Mouse (Mus musculus) midbrain, embryonic 15.5 days (tissue): ENCODE results near the gene Rdh5. TPM values are rescaled to one million over a fixed set of nuclear protein-coding genes. Genes with fewer than 3 reads are reported as not detected.
A peak's percentile ranks its signal among the peaks of the same experiment; 100 is the strongest.

Experiments
- ATAC-seq: fragments of 200-750 bp; cut with Nextera tagmentation; replicated peaks from 2 replicates; pipeline ENCODE4 v1.8.0; 2017; ENCODE audit warnings: moderate TSS enrichment
- H3K27ac ChIP-seq: fragments of 300-500 bp; sonication (generic); 2 replicates; pipeline ENCODE4 v1.5.1; 2015; ENCODE audit warnings: mild to moderate bottlenecking, inconsistent platforms
- H3K27me3 ChIP-seq: fragments of 300-500 bp; sonication (generic); replicated peaks from 2 replicates; pipeline ENCODE4 v1.6.1; 2015; ENCODE audit warnings: inconsistent platforms
- H3K36me3 ChIP-seq: fragments of 300-500 bp; sonication (generic); replicated peaks from 2 replicates; pipeline ENCODE4 v1.6.1; 2015; ENCODE audit warnings: inconsistent platforms
- H3K4me1 ChIP-seq: fragments of 300-500 bp; sonication (generic); 2 replicates; pipeline ENCODE4 v1.6.1; 2015; ENCODE audit warnings: inconsistent platforms
- H3K4me2 ChIP-seq: fragments of 300-500 bp; sonication (generic); 2 replicates; pipeline ENCODE4 v1.6.1; 2015; ENCODE audit warnings: inconsistent platforms, mild to moderate bottlenecking, moderate library complexity
- H3K4me3 ChIP-seq: fragments of 300-500 bp; sonication (generic); 2 replicates; pipeline ENCODE4 v1.5.1; 2015; ENCODE audit warnings: mild to moderate bottlenecking, inconsistent platforms
- H3K9ac ChIP-seq: fragments of 300-500 bp; sonication (generic); 2 replicates; pipeline ENCODE4 v1.6.1; 2015; ENCODE audit warnings: mild to moderate bottlenecking, inconsistent platforms
- H3K9me3 ChIP-seq: fragments of 300-500 bp; sonication (generic); 2 replicates; pipeline ENCODE4 v1.6.1; 2016; ENCODE audit warnings: inconsistent platforms
- WGBS: fragments of 180-500 bp; shearing (Covaris S2); methylation state at CpG from one replicate; pipeline ENCODE4 v1.1.7; 2015; ENCODE audit warnings: mixed read lengths; 5-methylcytosine and 5-hydroxymethylcytosine counted together
- polyA plus RNA-seq: library from polyadenylated mRNA; unstranded; fragments of >200 nt; fragmentation: Nextera tagmentation; extraction: Ambion mirVana; gene quantifications from 2 replicates; pipeline ENCODE4 v1.2.1, GENCODE M21; 2015

Gene Rdh5
- polyA plus RNA-seq, 1 experiment from 2014 or later = 12.9 TPM

DNA sequence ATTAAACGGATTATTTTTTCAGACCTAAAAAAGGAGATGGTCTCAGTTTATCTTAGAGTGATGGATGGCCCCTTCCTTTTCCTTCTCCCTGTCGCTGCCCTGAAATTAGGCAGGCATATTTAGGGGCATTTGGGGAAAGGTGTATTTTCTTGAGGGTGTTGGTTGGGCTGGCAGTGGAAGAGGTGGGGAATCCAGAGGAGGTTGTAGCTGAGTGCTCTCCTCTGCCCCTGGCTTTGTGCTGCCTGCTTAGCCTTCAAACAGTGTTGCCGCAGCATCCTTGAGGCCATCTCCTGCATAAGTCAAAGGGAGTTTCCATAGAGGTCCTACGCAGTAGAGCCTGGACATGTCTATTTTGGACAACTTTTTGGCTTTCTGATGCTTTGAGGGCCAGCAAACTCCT is 9.9 kb downstream of the Rdh5 start:
- peaks cover 23% of the 10 kb centered on the region for H3K4me1 ChIP-seq
- WGBS = 86% methylated on average over 4 of the region's 4 CpGs
- H3K36me3 ChIP-seq = no peaks in the 10 kb centered on the region
- H3K4me3 ChIP-seq = no peak overlapping the region
- no peak overlapping the region for H3K4me2 ChIP-seq
- no peaks in the 10 kb centered on the region for H3K27me3 ChIP-seq
- no peak overlapping the region for H3K27ac ChIP-seq
- H3K9ac ChIP-seq = no peak overlapping the region
- no peaks in the 10 kb centered on the region for H3K9me3 ChIP-seq
- no peak for ATAC-seq

- H3K4me1 ChIP-seq = peaks cover 23% of the 10 kb centered on the region
- no peak for ATAC-seq
- H3K27me3 ChIP-seq = no peaks in the 10 kb centered on the region
- H3K4me2 ChIP-seq = no peak overlapping the region
- no peaks in the 10 kb centered on the region for H3K36me3 ChIP-seq
- no peak overlapping the region for H3K4me3 ChIP-seq
- H3K9me3 ChIP-seq = no peaks in the 10 kb centered on the region
- no peak overlapping the region for H3K27ac ChIP-seq
- 82% methylated on average over 4 of the region's 4 CpGs for WGBS
- H3K9ac ChIP-seq = no peak overlapping the region
Observed at GRCm38 (mm10) chr10:128912268-128912667, 10.4 kb downstream of the Rdh5 start.

GRCm38 (mm10) chr10:128911430-128911829 is 11.3 kb downstream of the Rdh5 start:
- Histone ChIP-seq H3K36me3 (no peaks in the 10 kb centered on the region), H3K4me3 (no peak overlapping the region), H3K27ac (no peak overlapping the region), H3K4me1 (peaks cover 23% of the 10 kb centered on the region), H3K9ac (no peak overlapping the region), H3K27me3 (no peaks in the 10 kb centered on the region), H3K9me3 (no peaks in the 10 kb centered on the region), H3K4me2 (peak overlapping the region; percentile 80; the same call in 1 of the 2 replicates)
- 93% methylated on average over 6 of the region's 6 CpGs for WGBS
- no peak for ATAC-seq

DNA sequence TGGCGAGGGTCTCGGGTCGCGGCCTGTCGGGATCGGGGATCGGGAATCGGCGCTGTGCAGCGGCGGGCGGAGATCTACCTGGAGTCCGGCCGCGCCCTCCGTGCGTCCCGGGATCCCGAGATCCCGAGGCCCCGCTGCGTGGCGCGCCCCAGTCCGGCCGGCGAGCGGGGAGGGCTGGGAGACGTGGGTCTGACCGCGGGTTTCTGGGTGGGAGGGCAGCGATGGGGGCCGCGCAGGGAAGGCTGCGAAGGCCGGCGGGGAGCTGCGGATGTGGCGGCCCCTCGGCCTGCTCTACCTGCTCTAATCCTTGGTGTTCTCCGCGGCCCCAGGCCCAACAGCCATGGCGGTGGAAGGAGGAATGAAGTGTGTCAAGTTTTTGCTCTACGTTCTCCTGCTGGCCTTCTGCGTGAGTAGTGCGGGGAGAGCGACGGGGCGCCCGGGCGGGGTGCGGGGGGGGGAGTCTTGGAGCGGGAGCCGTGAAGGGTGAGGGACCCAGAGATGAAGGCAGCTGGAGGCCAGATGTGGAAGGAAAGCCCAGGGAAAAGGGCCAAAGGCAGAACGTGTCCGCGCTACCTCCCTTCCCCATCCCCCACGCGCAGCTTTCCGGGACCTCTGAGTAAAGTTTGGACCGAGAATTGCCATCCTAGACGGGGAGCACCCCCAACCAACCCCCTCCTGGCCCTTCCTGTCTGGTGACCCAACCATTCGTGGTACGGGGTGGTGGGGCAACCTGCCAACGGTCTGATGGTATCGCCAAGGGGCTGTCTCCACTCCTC is 12.4 kb downstream of the Rdh5 start:
- peak overlapping the region; percentile 80 for H3K4me2 ChIP-seq
- peak overlapping the region; percentile 72 for H3K9ac ChIP-seq
- H3K9me3 ChIP-seq = no peaks in the 10 kb centered on the region
- ATAC-seq = peak; percentile 46
- H3K27me3 ChIP-seq = no peaks in the 10 kb centered on the region
- peak overlapping the region; percentile 39; the same call in 1 of the 2 replicates for H3K27ac ChIP-seq
- peaks cover 23% of the 10 kb centered on the region for H3K4me1 ChIP-seq
- 2% methylated on average over 66 of the region's 66 CpGs for WGBS
- H3K36me3 ChIP-seq = no peaks in the 10 kb centered on the region
- H3K4me3 ChIP-seq = peak overlapping the region; percentile 77

DNA sequence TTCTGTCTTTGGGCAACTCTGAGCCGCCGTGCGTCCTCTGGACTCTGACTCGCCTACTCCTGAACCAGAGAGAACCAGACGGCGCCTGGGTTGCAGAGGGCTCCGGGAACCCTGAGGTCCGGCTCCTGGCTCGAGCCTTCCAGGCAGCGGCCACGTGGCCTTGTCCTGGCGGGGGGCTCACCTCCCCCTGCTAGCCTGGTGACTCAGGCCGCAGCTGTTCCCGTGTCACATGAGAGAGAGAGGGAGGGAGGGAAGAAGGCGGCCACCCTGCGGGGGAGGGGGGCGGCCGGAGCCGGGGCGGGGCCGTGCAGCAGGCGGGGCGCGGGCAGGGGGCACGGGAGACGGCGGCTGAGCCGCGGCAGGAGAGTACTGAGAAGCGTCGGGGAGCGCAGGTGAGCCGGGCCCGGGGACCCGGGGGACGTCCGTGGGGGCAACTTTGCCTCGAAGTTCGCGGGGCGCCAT is 13.1 kb downstream of the Rdh5 start:
- peak; percentile 67 for ATAC-seq
- Histone ChIP-seq H3K9me3 (no peaks in the 10 kb centered on the region), H3K27me3 (no peaks in the 10 kb centered on the region; the same call in 1 of the 2 replicates), H3K4me1 (peaks cover 23% of the 10 kb centered on the region), H3K9ac (peak overlapping the region; percentile 72), H3K27ac (peak overlapping the region; percentile 39; the same call in 1 of the 2 replicates), H3K36me3 (no peaks in the 10 kb centered on the region), H3K4me2 (peak overlapping the region; percentile 80), H3K4me3 (peak overlapping the region; percentile 77)
- WGBS = 2% methylated on average over 38 of the region's 41 CpGs

GRCm38 (mm10) chr10:128908778-128909448 is 13.8 kb downstream of the Rdh5 start:
- WGBS = 49% methylated on average over 13 of the region's 13 CpGs
- Histone ChIP-seq H3K9ac (peak overlapping the region; percentile 72; the same call in 1 of the 2 replicates), H3K27me3 (no peaks in the 10 kb centered on the region; the same call in 1 of the 2 replicates), H3K36me3 (no peaks in the 10 kb centered on the region), H3K4me2 (peak overlapping the region; percentile 80), H3K27ac (0 out of 2 replicates have a peak overlapping the region, but pooled peaks have one; percentile 27), H3K4me3 (peak overlapping the region; percentile 77), H3K4me1 (peaks cover 23% of the 10 kb centered on the region), H3K9me3 (no peaks in the 10 kb centered on the region)
- ATAC-seq = no peak

DNA sequence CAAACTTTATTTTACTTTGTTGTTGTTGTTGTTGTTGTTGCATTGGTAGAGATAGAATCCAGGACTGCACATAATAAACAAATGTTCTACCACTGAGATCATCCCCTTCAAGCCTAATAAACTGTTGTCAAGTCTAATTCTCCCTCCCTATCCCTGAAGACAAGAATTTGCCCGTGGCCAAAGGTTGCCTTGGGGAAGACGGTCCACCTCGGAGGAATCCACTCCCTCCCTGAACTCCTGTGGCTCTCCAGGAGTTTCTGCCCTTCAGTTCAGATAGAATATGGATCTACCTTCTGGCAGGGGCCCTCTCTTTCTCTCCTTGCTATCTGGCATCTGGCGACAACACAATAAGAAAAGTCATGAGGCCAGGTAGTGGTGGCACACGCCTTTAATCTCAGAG is 17.9 kb downstream of the Rdh5 start:
- no peaks in the 10 kb centered on the region for H3K36me3 ChIP-seq
- ATAC-seq = no peak
- no peak overlapping the region for H3K9ac ChIP-seq
- no peak overlapping the region for H3K27ac ChIP-seq
- H3K4me1 ChIP-seq = peaks cover 9% of the 10 kb centered on the region
- no peaks in the 10 kb centered on the region; the same call in 1 of the 2 replicates for H3K27me3 ChIP-seq
- WGBS = 72% methylated on average over 5 of the region's 5 CpGs
- no peak overlapping the region for H3K4me3 ChIP-seq
- H3K4me2 ChIP-seq = no peak overlapping the region
- no peaks in the 10 kb centered on the region for H3K9me3 ChIP-seq

DNA sequence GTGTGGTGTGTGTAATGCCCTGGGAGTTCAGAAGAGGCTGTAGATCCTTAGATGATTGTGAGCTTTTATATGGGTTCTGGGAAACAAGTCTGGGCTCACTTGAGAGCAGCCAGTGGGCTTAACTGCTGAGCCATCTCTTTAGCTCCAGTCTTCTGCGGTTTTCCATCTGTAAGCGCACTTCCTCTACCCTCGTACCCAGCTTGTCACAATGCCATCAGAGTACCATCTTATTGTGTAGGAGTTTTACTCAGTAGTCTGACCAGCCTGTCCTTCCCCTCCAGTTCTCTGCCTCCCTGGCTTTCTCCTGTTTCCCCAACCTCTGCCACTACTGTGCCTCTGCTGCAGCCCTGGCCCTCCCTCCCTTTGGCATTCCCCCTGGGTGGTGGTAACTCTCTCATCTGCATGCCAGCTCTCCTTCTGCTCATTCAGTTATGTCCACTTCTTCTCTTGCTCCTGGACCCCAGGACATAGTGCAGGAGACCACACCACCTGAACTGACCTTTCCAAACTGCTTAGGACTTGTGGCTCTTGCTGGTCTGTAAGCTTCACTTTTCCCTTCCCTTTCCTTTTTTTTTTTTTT is 20.2 kb downstream of the Rdh5 start:
- 71% methylated on average over 3 of the region's 3 CpGs for WGBS
- no peak for ATAC-seq

DNA sequence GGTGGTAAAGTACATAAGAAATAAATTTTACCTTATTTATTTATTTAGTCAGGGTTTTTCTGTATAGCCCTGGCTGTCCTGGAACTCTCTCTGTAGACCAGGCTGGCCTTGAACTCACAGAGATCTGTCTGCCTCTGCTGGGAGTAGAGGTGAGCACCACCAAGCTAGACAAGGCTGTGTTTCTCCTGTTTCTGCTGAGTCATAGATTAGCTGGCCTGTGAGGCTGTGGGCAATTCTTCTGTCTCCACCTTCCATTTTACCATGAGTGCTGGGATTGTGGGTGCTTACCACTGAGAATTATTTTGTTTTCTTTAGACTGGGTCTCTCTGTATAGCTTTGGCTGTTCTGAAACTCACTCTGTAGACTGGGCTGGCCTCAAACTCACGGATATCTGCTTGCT is 21.3 kb downstream of the Rdh5 start:
- no peaks in the 10 kb centered on the region for H3K9me3 ChIP-seq
- no peak overlapping the region for H3K4me3 ChIP-seq
- no peak overlapping the region for H3K4me2 ChIP-seq
- no peaks in the 10 kb centered on the region; the same call in 1 of the 2 replicates for H3K4me1 ChIP-seq
- 72% methylated on average over 1 of the region's 1 CpGs for WGBS
- ATAC-seq = no peak
- no peak overlapping the region for H3K9ac ChIP-seq
- no peak overlapping the region for H3K27ac ChIP-seq
- H3K27me3 ChIP-seq = peaks cover 7% of the 10 kb centered on the region
- no peaks in the 10 kb centered on the region for H3K36me3 ChIP-seq

More for the DNA sequence above, 20.2 kb downstream of the Rdh5 start:
- H3K4me2 ChIP-seq = no peak overlapping the region
- no peaks in the 10 kb centered on the region for H3K36me3 ChIP-seq
- H3K4me1 ChIP-seq = no peaks in the 10 kb centered on the region
- no peaks in the 10 kb centered on the region for H3K9me3 ChIP-seq
- H3K9ac ChIP-seq = no peak overlapping the region
- no peak overlapping the region for H3K27ac ChIP-seq
- no peak overlapping the region for H3K4me3 ChIP-seq
- no peaks in the 10 kb centered on the region; the same call in 1 of the 2 replicates for H3K27me3 ChIP-seq

GRCm38 (mm10) chr10:128900698-128901097 is 22.0 kb downstream of the Rdh5 start, which contains the start of gene Cd63:
Cd63 (plus strand) TSS chr10:128900989.
- H3K4me2 ChIP-seq = no peak within 1 kb of the TSS
- H3K4me1 ChIP-seq = peaks cover 7% of the 10 kb centered on the region
- no peak within 1 kb of the TSS for H3K4me3 ChIP-seq
- H3K9me3 ChIP-seq = no peaks in the 10 kb centered on the region
- H3K36me3 ChIP-seq = no peaks in the 10 kb centered on the region
- H3K27me3 ChIP-seq = peaks cover 15% of the 10 kb centered on the region
- H3K27ac ChIP-seq = no peak within 1 kb of the TSS
- 83% methylated on average over 3 of the region's 3 CpGs for WGBS
- H3K9ac ChIP-seq = no peak within 1 kb of the TSS
- ATAC-seq = no peak

DNA sequence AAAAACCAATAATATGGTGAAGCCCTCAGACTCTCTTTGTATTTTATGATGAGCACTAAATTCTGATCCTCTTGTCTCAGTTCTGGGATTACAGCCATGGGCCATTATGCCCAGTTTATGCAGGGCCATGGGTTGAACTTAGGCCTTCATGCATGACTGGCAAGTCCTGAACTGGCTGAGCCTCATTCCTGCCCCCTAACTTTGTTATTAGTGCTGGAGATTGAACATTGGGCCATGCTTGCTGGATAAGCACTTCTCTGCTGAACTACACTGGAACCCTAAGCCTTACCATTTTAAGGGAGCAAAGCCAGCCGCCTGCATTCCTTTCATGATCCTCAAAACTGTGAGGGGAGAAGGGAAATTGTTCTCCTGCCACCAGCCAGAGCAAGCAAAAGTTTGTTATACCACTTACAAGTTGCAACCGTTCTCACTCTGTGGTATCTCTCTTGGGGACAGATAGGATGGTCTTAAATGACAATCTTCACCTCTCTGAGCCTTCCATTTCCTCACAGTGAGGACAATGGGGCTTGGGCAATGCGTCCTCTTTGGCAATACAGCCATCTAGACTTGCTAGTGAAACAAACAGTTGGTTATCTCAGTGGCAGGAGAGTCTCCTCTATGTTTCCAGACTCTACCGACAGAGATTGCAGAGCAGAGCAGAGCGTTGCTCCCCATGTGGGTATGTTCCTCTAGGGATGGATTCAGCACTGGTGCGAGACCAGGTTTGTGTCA is 22.8 kb downstream of the Rdh5 start:
- H3K27me3 ChIP-seq = peaks cover 16% of the 10 kb centered on the region
- WGBS = 77% methylated on average over 6 of the region's 6 CpGs
- ATAC-seq = no peak
- H3K4me3 ChIP-seq = no peak overlapping the region
- no peak overlapping the region for H3K4me2 ChIP-seq
- H3K27ac ChIP-seq = no peak overlapping the region
- no peak overlapping the region for H3K9ac ChIP-seq
- H3K9me3 ChIP-seq = no peaks in the 10 kb centered on the region
- no peaks in the 10 kb centered on the region for H3K36me3 ChIP-seq
- H3K4me1 ChIP-seq = peaks cover 9% of the 10 kb centered on the region

- WGBS = 31% methylated on average over 1 of the region's 1 CpGs
- Histone ChIP-seq H3K9ac (no peak overlapping the region), H3K4me3 (no peak overlapping the region), H3K4me1 (peaks cover 16% of the 10 kb centered on the region), H3K27ac (no peak overlapping the region), H3K9me3 (no peaks in the 10 kb centered on the region), H3K27me3 (peaks cover 16% of the 10 kb centered on the region), H3K4me2 (no peak overlapping the region), H3K36me3 (no peaks in the 10 kb centered on the region)
- no peak for ATAC-seq
Observed at GRCm38 (mm10) chr10:128897501-128897900, 25.2 kb downstream of the Rdh5 start.
